Mouse (Mus musculus) hindbrain, embryonic 13.5 days (tissue): Measurements from ENCODE around the gene Trpm5. TPM values are rescaled to one million over a fixed set of nuclear protein-coding genes. Genes with fewer than 3 reads are reported as not detected.

ENCODE experiments used
- ATAC-seq: fragments of 200-750 bp; cut with Nextera tagmentation; 2 replicates; pipeline ENCODE4 v1.8.0; 2017; ENCODE audit warnings: moderate TSS enrichment; ENCODE audit not compliant: low FRiP score
- H3K27ac ChIP-seq: fragments of 300-500 bp; sonication (generic); 2 replicates; pipeline ENCODE4 v1.5.1; 2015; ENCODE audit warnings: inconsistent platforms, mild to moderate bottlenecking, moderate library complexity
- H3K27me3 ChIP-seq: fragments of 300-500 bp; sonication (generic); 2 replicates; pipeline ENCODE4 v1.6.1; 2015; ENCODE audit warnings: mild to moderate bottlenecking, inconsistent platforms
- H3K36me3 ChIP-seq: fragments of 300-500 bp; sonication (generic); 2 replicates; pipeline ENCODE4 v1.6.1; 2015; ENCODE audit warnings: mild to moderate bottlenecking, inconsistent platforms
- H3K4me1 ChIP-seq: fragments of 300-500 bp; sonication (generic); replicated peaks from 2 replicates; pipeline ENCODE4 v1.6.1; 2015; ENCODE audit warnings: inconsistent platforms
- H3K4me2 ChIP-seq: fragments of 300-500 bp; sonication (generic); 2 replicates; pipeline ENCODE4 v1.6.1; 2015; ENCODE audit warnings: inconsistent platforms, mild to moderate bottlenecking, moderate library complexity
- H3K4me3 ChIP-seq: fragments of 300-500 bp; sonication (generic); 2 replicates; pipeline ENCODE4 v1.5.1; 2015; ENCODE audit warnings: mild to moderate bottlenecking, inconsistent platforms
- H3K9ac ChIP-seq: fragments of 300-500 bp; sonication (generic); 2 replicates; pipeline ENCODE4 v1.6.1; 2015; ENCODE audit warnings: mild to moderate bottlenecking, inconsistent platforms
- H3K9me3 ChIP-seq: fragments of 300-500 bp; sonication (generic); 2 replicates; pipeline ENCODE4 v1.6.1; 2016; ENCODE audit warnings: inconsistent platforms
- WGBS: fragments of 180-500 bp; shearing (Covaris S2); methylation state at CpG from one replicate; pipeline ENCODE4 v1.1.7; 2015; 5-methylcytosine and 5-hydroxymethylcytosine counted together
- polyA plus RNA-seq: library from polyadenylated mRNA; unstranded; fragments of >200 nt; fragmentation: Nextera tagmentation; extraction: Ambion mirVana; gene quantifications from 2 replicates; pipeline ENCODE4 v1.2.1, GENCODE M21; 2015

The Trpm5 gene
- polyA plus RNA-seq, 1 experiment from 2014 or later, result 1.4 TPM

DNA sequence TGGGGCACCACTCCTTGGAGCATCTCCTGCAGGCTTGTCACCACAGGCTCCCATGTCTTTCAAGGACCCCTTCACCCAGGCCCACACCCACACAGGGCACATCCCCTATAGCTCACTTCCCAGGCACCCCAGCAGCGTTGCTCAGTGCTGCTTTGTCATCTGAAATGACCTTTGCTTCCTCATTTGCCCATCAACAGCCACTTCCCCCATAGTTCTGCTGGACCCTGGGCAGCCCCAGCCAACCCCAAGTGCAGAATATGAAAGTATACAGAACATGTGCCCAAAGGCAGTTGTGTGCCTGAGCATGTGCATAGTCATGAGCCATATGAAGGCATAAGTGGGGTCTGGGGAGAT is 1.1 kb upstream of the Trpm5 start:
- Histone ChIP-seq H3K27me3 (no peaks in the 10 kb centered on the region; the same call in 1 of the 2 replicates), H3K4me1 (no peaks in the 10 kb centered on the region), H3K4me2 (no peak overlapping the region), H3K4me3 (no peak overlapping the region), H3K36me3 (no peaks in the 10 kb centered on the region), H3K27ac (no peak overlapping the region), H3K9me3 (no peaks in the 10 kb centered on the region), H3K9ac (no peak overlapping the region)
- WGBS, result 45% methylated on average over 1 of the region's 1 CpGs
- ATAC-seq, result no peak

DNA sequence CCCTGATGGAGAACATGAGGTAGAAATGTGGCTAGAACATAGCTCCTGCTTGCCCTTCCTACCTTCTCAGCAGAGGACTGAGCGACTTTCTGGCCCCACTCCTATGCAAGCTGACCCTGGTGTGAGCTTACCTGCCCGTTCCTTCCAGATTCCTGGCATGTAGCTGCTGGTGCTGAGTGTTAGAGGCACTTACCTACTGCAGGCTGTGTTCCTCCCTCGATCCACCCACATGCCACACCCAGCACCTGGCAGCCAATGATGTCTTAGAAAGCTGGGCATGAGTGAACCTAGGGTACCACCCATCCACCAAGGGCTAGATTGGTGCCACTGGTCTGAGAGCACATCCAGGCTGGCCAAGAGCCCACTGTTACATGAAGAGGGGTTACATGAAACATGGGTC is 595 bp downstream of the Trpm5 start:
- ATAC-seq, result no peak
- Histone ChIP-seq H3K36me3 (no peaks in the 10 kb centered on the region), H3K9me3 (no peaks in the 10 kb centered on the region), H3K9ac (no peak overlapping the region), H3K4me2 (no peak overlapping the region), H3K27me3 (peaks cover 9% of the 10 kb centered on the region; the same call in 1 of the 2 replicates), H3K27ac (no peak overlapping the region), H3K4me3 (no peak overlapping the region), H3K4me1 (no peaks in the 10 kb centered on the region)
- WGBS, result 79% methylated on average over 3 of the region's 3 CpGs

DNA sequence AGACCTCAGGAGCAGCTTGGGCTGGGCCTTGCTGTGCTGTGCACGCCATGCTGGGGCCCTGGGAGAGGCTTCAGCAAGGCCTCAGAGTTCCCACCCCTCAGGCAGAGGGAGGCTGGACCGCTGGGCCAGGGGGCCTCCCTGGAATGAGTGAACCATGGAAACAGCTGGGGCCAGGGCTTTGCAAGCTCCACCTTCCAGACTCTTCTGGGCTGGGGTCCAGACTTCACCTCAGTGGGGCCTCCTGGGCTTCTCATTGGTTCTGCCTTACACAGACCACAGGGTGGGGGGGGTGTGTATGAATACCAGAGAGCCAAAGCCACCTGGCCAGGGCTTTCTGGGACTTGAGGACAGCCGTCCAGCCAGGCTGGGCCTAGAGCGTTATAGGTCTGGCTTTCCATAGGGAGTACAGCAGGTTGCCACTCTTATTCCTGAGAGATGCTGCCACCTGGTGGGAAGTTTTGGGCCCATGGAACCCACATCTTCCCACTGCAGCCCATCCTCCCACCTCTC is 7.3 kb downstream of the Trpm5 start:
- ATAC-seq, result peak; percentile 78
- WGBS, result 37% methylated on average over 4 of the region's 4 CpGs
- Histone ChIP-seq H3K27me3 (peaks cover 9% of the 10 kb centered on the region; the same call in 1 of the 2 replicates), H3K27ac (0 out of 2 replicates have a peak overlapping the region, but pooled peaks have one; percentile 6), H3K4me1 (0 out of 2 replicates have a peak, but pooled peaks cover 4% of the 10 kb centered on the region), H3K9ac (no peak overlapping the region), H3K4me2 (no peak overlapping the region), H3K36me3 (no peaks in the 10 kb centered on the region), H3K4me3 (no peak overlapping the region), H3K9me3 (no peaks in the 10 kb centered on the region)

DNA sequence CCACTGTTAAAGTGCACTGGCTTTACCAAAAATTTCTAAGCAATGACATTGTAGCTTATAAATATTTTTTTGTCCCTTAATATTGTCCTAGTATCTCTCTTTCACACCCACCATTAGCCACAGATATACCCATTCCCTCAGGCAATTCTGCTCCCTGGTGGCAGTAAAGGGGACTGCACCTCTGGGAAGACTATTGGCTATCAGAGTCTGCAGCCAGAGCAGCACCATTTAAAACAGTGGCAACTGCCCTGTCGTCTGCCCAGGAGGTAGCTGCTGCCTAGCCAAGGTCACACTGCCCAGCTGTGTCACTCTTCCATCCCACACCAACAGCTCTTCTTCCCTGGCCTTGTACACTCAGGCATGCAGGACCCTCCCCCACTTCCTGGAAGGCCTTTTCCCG is 8.1 kb downstream of the Trpm5 start:
- WGBS, result 45% methylated on average over 2 of the region's 2 CpGs
- H3K36me3 ChIP-seq, result no peaks in the 10 kb centered on the region
- H3K27me3 ChIP-seq, result peaks cover 9% of the 10 kb centered on the region; the same call in 1 of the 2 replicates
- H3K4me3 ChIP-seq, result no peak overlapping the region
- H3K9ac ChIP-seq, result no peak overlapping the region
- H3K9me3 ChIP-seq, result no peaks in the 10 kb centered on the region
- 0 out of 2 replicates have a peak, but pooled peaks cover 4% of the 10 kb centered on the region for H3K4me1 ChIP-seq
- ATAC-seq, result 0 out of 2 replicates have a peak, but pooled peaks have one; percentile 49
- H3K27ac ChIP-seq, result 0 out of 2 replicates have a peak overlapping the region, but pooled peaks have one; percentile 6
- H3K4me2 ChIP-seq, result no peak overlapping the region

DNA sequence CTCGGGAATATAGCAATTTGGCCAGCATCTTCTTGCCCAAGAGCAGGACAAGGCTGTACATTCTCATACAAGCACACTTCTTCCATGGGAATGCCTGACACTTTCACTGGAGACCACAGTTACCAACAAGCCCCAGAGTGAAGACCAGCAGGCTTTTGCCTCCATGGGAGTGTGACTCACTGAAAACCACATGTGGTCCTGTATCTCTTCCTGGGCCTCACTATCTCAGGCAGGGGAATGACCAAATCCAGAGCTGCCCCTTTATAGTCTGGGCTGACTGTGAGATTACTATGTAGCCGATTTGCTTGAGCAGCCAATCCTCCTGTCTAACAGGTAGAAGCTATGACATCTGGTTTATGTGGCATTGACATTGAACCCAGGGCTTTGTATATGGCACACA is 10.7 kb downstream of the Trpm5 start:
- H3K4me1 ChIP-seq, result 0 out of 2 replicates have a peak, but pooled peaks cover 4% of the 10 kb centered on the region
- no peak for ATAC-seq
- H3K9ac ChIP-seq, result no peak overlapping the region
- H3K36me3 ChIP-seq, result no peaks in the 10 kb centered on the region
- H3K9me3 ChIP-seq, result no peaks in the 10 kb centered on the region
- H3K27ac ChIP-seq, result no peak overlapping the region
- no peak overlapping the region for H3K4me2 ChIP-seq
- WGBS, result 96% methylated on average over 2 of the region's 2 CpGs
- H3K4me3 ChIP-seq, result no peak overlapping the region
- no peaks in the 10 kb centered on the region for H3K27me3 ChIP-seq

DNA sequence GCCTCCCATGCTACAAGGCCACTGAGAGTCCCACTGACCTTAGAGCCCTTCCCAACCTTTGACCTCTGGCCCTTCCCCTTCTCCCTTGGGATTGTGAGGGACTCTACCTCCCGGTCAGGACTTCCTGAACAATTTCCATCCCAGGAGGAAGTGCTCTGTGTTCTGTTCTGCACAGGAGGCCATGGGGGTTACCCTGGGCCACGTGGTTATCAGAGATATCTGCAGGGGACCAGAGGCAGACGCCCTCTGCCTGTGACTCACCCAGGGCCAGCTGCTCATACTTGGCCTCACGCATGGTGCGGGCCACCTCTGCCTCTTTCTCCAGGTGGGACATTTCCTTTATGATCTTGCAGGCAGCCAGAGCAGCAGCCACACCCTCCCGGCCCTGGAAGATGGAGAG is 12.4 kb downstream of the Trpm5 start:
- Histone ChIP-seq H3K27me3 (no peaks in the 10 kb centered on the region), H3K27ac (no peak overlapping the region), H3K9ac (no peak overlapping the region), H3K9me3 (no peaks in the 10 kb centered on the region), H3K4me1 (0 out of 2 replicates have a peak, but pooled peaks cover 4% of the 10 kb centered on the region), H3K4me3 (no peak overlapping the region), H3K36me3 (no peaks in the 10 kb centered on the region), H3K4me2 (no peak overlapping the region)
- WGBS, result 67% methylated on average over 6 of the region's 6 CpGs
- ATAC-seq, result no peak

DNA sequence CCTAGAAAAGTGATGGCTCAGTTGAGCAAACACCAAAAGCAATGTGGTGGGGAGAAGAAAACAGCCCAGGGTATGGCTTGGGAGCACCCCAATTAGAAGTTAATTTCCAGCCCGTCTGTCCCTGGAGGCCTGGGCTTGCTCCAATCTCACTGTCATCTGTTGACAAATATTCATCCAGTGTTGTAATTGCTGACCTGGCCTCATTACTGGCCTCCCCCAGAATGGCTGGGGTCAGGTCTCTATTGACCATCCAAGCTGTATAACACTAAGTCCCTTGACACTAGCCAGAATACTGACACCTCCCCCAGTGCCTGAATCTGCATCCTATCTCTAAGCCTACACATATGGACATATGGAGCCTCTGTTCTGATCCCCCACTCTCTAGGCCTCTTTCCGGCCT is 17.1 kb downstream of the Trpm5 start:
- Histone ChIP-seq H3K27ac (no peak overlapping the region), H3K4me1 (no peaks in the 10 kb centered on the region), H3K27me3 (no peaks in the 10 kb centered on the region), H3K4me3 (no peak overlapping the region), H3K9me3 (no peaks in the 10 kb centered on the region), H3K36me3 (no peaks in the 10 kb centered on the region), H3K9ac (no peak overlapping the region), H3K4me2 (no peak overlapping the region)
- 85% methylated on average over 2 of the region's 2 CpGs for WGBS
- ATAC-seq, result no peak

DNA sequence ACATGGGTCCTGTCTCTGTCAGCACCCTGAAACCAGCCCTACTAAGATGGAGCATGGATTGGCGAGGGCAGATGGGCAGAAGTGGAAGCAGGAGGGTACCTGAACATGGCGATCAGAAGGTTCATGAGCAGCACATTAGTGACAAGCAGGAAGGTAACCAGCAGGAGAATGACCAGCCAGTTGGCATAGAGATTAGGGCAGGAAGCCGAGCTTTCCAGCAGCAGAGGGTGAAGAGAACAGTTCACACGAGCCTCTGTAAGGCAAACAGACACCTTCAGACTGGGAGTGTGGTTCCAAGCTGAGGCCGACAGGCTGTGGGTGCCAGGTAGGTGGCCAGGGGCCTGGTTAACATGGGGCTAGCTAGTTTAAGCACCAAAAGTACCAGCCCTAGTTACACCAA is 19.0 kb downstream of the Trpm5 start:
- H3K27me3 ChIP-seq, result no peaks in the 10 kb centered on the region
- peaks cover 12% of the 10 kb centered on the region for H3K4me1 ChIP-seq
- H3K4me3 ChIP-seq, result no peak overlapping the region
- no peak for ATAC-seq
- H3K9ac ChIP-seq, result no peak overlapping the region
- H3K27ac ChIP-seq, result no peak overlapping the region
- no peaks in the 10 kb centered on the region for H3K9me3 ChIP-seq
- H3K36me3 ChIP-seq, result no peaks in the 10 kb centered on the region
- no peak overlapping the region for H3K4me2 ChIP-seq
- WGBS, result 77% methylated on average over 5 of the region's 5 CpGs

DNA sequence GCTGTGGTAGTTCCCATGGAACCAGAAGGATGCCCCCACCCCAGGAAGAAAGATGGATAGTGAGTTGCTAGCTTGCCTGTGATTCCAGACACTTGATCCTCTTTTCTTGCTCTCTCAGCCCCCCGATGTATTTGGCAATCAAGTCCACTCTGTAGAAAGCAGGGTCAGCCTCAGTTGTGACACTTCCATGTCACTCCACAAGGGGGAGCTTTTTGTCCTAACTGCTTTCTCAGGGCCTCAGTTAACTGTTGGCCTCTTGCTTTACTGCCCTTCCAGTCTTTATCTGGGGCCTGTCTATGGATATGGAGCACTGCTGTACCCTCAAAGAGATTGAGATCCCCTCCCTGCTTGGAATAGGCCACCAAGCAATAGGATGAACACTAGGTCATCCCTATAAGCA is 21.4 kb downstream of the Trpm5 start:
- no peaks in the 10 kb centered on the region for H3K27me3 ChIP-seq
- no peak overlapping the region for H3K4me3 ChIP-seq
- no peak overlapping the region for H3K9ac ChIP-seq
- peaks cover 25% of the 10 kb centered on the region for H3K4me1 ChIP-seq
- ATAC-seq, result no peak
- no peaks in the 10 kb centered on the region for H3K36me3 ChIP-seq
- no peaks in the 10 kb centered on the region for H3K9me3 ChIP-seq
- H3K27ac ChIP-seq, result no peak overlapping the region
- H3K4me2 ChIP-seq, result no peak overlapping the region
- 96% methylated on average over 1 of the region's 1 CpGs for WGBS

DNA sequence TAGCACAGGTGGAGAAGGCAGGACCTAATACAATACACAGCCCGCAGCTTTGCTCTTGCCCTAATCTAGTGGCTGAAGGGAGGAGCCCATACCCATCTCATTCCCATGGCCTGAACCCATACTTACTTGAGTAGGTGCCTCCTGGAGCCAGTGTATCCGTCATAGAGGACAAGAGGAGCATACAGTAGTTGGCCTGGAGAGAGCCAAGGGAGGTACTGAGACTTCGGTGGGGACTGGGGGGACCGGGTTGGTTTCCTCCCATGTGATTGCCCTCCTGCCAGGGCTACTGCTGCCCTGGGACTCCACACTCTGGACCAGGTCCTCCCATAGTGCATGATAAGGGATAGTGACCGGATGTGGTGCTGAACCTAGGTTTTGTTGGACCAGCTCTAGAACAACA is 21.8 kb downstream of the Trpm5 start:
- Histone ChIP-seq H3K4me3 (no peak overlapping the region), H3K36me3 (peaks cover 3% of the 10 kb centered on the region), H3K4me1 (peaks cover 30% of the 10 kb centered on the region), H3K27me3 (no peaks in the 10 kb centered on the region), H3K27ac (no peak overlapping the region), H3K9ac (0 out of 2 replicates have a peak overlapping the region, but pooled peaks have one; percentile 5), H3K4me2 (no peak overlapping the region), H3K9me3 (no peaks in the 10 kb centered on the region)
- 92% methylated on average over 5 of the region's 5 CpGs for WGBS
- ATAC-seq, result no peak

DNA sequence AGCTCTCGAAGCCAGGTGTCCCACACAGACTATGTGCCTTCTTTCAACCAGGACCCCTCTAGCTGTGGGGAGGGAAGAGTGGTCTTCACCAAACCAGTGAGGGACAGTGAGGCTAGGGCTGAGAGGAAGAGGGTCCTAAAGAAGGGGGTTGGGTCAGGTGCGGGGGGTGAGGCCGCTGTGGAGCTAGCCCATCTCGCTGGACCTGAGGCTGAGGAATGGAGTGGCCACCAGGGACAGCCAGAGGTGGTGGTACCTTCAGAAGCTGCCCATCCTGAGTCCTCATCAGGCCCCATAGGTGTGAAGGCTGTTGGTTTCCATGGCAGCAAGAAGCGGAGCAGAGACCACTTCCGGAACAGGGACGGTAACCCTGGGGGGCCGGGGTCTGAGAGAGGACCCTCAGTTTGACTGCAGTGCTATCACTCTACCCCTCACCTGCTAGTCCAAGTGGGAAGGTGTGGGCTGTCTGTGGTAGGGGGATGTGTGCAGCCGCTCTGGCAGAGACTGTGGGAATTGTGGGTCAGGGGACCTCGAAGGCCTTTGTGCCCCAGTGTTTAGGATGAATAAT is 23.9 kb downstream of the Trpm5 start:
- H3K36me3 ChIP-seq, result peaks cover 23% of the 10 kb centered on the region
- H3K9me3 ChIP-seq, result no peaks in the 10 kb centered on the region
- H3K4me1 ChIP-seq, result peaks cover 32% of the 10 kb centered on the region
- 89% methylated on average over 10 of the region's 10 CpGs for WGBS
- no peaks in the 10 kb centered on the region for H3K27me3 ChIP-seq
- no peak overlapping the region for H3K27ac ChIP-seq
- peak overlapping the region; percentile 100 for H3K4me2 ChIP-seq
- peak overlapping the region; percentile 84 for H3K4me3 ChIP-seq
- no peak for ATAC-seq
- H3K9ac ChIP-seq, result peak overlapping the region; percentile 91

DNA sequence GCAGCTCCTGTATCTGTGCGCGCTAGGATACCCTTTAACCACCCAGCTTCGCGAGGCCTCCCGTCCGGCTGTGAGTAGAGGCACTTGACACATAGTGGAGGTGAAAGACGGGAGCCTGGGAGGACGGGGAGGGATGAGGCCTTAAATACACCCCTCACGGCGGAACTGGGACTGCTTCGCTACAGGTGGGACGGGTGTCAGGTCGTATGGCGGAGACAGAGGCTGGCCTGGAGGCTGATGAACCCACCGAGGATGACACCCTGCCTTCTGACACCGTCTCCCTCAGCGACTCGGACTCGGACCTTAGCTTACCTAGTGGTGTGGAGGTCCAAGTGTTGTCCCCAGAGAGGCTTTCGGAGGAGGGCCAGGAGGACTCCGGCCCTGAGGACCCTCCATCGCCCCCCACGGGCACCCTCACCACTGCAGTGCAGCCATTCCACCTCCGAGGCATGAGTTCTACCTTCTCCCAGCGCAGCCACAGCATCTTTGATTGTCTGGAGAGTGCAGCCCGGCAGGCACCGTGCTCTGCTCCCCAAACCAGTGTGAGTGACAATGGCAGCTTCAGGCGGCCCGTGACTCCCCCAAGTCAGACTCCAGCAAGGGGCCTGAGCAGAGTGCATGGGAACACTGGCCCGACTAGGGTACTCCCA is 24.6 kb downstream of the Trpm5 start:
- H3K36me3 ChIP-seq, result peaks cover 30% of the 10 kb centered on the region
- peak overlapping the region; percentile 91 for H3K9ac ChIP-seq
- H3K4me3 ChIP-seq, result peak overlapping the region; percentile 84
- no peaks in the 10 kb centered on the region for H3K9me3 ChIP-seq
- no peaks in the 10 kb centered on the region for H3K27me3 ChIP-seq
- ATAC-seq, result no peak
- 11% methylated on average over 30 of the region's 30 CpGs for WGBS
- H3K4me1 ChIP-seq, result peaks cover 32% of the 10 kb centered on the region
- peak overlapping the region; percentile 93 for H3K27ac ChIP-seq
- peak overlapping the region; percentile 100 for H3K4me2 ChIP-seq
